Mouse (Mus musculus): ENCODE data around the gene Gadd45g.

Gene Gadd45g

DNA sequence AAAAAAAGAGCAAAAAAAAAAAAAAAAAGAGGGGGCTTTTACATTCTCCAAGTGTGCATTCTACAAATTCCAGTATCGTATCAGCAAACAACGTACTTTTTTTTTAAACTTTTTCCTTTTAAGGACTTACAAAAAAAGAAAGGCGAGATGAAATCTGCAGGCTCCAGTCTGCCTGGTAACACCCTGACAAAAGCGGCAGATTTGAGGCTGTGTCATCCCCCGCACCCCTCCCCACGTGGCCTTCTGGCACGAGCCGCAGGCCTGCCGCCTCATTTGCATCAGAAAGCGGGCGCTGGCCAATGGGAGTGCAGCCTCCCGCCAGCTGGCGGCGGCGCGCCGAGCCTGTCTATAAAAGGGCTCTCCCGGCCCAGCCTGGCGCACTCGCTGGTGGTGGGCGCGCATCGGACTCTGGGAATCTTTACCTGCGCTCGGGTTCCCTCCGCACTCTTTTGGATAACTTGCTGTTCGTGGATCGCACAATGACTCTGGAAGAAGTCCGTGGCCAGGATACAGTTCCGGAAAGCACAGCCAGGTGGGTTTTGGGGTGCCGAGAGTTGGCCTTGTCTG is at the start of gene Gadd45g:
Gene Gadd45g, plus strand, starts transcription at position 378 of the 567 bp plus-strand sequence.
- DNase-seq (ENCODE audit: low read depth, low spot score) = peak; percentile 79

DNA sequence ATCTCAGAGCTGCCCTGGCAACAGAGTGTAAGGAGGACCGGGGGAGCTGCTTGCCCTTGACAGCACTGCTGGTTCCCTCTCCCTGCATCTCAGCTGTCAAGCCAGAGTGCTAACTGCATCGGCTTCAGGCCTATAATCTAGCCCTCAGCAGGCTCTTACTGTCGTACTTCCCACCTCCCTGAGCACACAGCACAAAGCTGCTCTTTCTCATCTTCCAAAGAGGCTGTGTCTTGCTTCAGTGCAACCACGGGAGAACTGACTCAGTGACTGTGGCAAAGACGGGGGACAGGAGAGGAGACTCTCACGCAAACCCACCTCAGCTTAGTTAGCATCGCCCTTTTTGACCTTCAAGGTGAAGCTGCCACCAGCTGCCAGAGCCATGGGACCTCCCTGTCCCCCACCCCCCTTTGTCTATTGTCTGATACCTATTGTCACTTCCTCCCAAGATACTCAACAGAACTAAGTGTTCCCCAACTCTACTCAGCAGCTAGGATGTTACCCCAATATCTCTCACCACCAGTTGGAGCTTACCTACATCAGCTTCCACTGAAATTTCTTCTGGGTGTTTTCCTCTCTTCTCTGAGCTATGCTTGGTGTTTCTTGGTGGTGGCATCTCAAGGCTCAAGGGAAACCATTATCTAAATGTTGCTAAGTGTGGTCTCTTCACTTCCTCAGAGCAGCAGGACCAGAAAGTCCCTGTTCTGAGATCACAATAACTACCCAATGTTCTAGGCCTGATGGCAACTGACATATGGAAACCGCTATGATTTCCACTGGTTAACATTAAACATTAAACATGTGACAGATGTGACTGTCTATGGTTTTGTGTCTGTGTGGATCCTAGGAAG is 48.4 kb upstream of the Gadd45g start:
- no peak for DNase-seq (ENCODE audit: low read depth, low spot score)

GRCm38 (mm10) chr13:51799735-51800522 is 46.5 kb upstream of the Gadd45g start:
- no peak for DNase-seq (ENCODE audit: low read depth, low spot score)

- no peak for DNase-seq (ENCODE audit: low read depth, low spot score)
Observed at GRCm38 (mm10) chr13:51800921-51801320, 45.6 kb upstream of the Gadd45g start.

GRCm38 (mm10) chr13:51805634-51806033 is 40.8 kb upstream of the Gadd45g start:
- DNase-seq (ENCODE audit: low read depth, low spot score) = no peak

DNA sequence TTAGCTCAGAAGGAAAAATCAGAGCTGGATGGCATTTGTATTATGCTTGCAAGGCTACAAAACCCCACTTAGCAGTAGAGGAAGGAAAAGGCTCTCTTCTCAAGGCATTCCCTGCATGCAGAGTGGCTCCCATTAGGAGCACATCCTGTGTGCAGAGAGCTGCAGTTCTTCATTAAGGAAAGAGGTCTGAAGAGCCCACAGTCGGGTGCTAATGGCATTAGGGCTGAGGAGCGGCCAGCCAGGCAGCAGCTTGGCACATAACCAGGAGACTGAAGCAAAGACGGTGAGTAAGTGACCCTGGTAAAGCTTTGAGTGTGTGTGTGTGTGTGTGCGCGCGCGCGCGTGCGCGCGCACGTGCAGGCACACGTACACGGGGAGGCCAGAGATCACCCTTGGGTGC is 40.3 kb upstream of the Gadd45g start:
- no peak for DNase-seq (ENCODE audit: low read depth, low spot score)

DNA sequence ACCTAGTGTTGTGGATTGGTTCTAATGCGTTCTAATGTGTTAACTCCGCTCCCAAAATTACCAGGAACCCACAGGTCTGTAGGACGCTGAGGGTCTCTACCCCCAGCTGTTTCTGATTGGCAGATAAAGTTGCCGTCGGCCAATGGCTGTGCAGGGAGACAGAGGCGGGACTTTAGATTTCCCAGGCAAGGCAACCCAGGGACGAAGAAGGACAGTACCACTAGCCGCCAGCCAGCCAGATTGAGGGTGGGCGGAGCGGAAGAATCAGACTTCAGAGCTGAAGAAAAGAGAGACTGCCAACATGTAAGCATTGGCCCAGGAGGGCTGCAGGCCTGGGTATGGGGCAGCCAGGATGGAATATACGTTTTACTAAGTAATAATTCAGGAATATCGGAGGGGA is 38.3 kb upstream of the Gadd45g start:
- no peak for DNase-seq (ENCODE audit: low read depth, low spot score)

DNA sequence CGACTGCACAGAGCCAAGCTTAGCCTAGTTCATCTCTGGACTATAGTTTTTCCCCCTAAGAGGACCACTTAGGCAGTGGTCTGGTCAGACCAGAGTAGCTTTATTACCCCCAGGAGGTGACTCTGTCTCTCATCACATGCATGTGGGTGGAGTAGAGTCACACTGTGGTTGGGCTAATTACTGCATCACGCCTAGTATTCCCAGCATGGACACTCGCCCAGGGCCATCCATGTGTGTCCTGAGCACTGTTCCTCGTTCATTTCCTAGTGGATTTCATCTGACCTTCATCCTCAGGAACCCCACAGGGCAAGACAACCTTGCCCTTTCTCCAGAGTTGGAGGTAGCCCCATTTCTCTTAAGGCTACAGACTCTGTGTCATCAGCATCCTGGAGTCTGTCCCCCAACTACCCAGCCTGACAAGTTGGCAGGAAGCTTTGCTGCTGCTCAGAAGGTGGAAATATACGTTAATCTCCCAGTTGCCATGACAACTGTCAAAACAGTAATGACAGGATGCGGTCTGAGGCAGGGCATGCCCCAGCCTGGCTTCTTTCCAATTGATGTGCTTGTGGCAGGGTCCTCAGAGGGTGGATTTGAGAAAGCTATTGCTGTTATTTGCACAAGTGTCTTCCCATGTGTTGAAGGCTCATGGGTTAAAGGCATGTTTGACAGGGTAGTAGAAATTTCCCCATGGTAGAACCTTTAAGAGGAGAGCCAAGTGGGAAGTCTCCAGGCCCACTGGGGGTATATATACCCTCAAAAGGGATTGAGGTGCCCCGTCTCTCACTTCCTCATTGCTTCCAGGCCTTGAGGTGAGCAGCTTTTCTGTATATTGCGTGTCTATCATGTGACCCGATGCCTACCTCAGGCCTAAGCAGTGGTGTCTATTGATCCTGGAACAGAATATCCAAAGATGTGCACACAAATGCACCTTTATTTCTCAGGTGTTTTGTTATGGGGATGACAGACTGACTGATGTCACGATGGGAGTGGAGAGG is 32.6 kb upstream of the Gadd45g start:
- DNase-seq (ENCODE audit: low read depth, low spot score) = no peak

GRCm38 (mm10) chr13:51814646-51815045 is 31.8 kb upstream of the Gadd45g start:
- no peak for DNase-seq (ENCODE audit: low read depth, low spot score)

DNA sequence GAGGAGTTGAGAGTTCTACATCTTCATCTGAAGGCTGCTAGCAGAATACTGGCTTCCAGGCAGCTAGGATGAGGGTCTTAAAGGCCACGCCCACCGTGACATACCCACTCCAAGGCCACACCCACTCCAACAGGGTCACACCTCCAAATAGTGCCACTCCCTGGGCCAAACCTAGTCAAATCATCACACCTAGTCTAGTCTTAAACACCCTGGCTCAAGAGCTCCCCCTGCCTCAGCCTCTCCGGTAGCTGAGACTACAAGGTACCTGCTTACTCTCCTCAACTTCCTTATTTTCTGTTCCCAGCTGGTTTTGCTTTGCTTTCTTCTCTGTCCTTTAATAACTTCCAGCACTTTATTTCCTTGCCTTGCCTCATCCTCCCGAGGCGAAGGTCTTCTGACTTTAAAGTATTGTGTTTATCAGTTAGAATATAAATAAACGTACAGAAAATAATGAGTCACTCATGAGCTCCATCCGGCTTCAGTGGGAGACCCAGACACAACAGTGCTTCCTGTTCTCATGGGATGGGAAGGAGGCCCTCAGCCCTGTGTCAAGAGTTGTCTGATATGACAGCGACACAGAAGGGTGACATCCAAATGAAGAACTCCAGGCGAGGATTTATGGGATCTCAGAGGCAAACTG is 30.5 kb upstream of the Gadd45g start:
- DNase-seq (ENCODE audit: low read depth, low spot score) = no peak

DNA sequence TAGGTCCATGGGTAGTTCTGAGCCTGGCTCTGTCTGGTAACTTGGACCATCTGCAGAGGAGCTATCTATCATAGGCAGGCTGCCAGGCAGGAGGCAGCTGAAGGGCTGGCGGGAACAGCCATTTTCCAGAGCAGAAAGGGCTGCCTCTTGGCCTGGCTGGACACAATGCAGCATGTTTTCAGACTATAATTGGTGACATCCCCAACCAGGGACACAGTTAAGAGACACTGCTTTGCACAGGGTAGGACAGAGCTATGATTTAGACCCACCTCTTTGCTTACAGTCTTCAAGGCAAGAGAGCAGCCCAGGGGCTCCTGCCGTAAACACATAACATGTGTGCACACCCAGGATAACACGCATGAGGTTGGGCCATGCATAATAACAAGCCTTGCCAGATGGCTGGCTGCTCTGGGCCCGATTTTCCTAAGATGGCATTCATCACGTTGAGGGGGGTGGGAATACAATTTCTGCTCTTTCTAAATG is 29.9 kb upstream of the Gadd45g start:
- no peak for DNase-seq (ENCODE audit: low read depth, low spot score)

DNA sequence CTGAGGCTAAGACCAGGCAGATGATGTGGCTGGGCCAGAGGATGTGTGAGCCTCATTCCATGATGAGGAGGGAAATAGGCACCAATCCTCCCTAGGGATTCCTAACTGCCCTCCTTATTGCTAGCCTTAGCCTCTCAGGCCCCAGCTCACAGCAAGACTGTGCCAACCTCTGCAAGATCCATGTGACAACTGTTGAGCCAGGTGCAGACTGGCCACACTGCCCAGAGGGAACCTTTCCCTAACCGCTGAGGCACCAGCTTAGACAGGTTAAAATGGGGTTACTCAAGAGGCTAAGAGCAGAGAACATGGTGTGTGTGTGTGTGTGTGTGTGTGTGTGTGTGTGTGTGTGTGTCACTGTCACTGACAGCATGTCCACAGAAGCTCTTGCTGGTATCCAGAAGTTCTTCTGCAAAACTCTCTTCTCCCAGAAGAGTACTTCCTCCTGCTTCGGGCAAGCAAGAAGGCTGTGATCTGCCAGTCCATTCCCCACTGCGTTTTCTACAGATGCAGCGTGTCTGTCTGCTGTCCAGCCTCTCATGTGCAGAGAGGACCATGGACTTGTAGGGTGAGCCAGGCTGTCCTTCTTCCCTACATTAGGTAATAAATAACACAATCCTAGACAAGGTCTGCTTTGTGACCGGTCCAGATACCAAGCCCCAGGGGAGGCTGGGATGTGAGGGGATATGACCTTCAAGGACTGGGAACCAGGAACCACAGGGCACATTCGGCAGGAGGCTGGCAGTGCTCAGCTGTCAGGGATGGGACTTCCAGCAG is 28.1 kb upstream of the Gadd45g start:
- DNase-seq (ENCODE audit: low read depth, low spot score) = no peak

GRCm38 (mm10) chr13:51818944-51819326 is 27.5 kb upstream of the Gadd45g start:
- DNase-seq (ENCODE audit: low read depth, low spot score) = no peak

- no peak for DNase-seq (ENCODE audit: low read depth, low spot score)
Observed at GRCm38 (mm10) chr13:51819351-51819750, 27.1 kb upstream of the Gadd45g start.

GRCm38 (mm10) chr13:51821988-51822387 is 24.5 kb upstream of the Gadd45g start:
- no peak for DNase-seq (ENCODE audit: low read depth, low spot score)

DNA sequence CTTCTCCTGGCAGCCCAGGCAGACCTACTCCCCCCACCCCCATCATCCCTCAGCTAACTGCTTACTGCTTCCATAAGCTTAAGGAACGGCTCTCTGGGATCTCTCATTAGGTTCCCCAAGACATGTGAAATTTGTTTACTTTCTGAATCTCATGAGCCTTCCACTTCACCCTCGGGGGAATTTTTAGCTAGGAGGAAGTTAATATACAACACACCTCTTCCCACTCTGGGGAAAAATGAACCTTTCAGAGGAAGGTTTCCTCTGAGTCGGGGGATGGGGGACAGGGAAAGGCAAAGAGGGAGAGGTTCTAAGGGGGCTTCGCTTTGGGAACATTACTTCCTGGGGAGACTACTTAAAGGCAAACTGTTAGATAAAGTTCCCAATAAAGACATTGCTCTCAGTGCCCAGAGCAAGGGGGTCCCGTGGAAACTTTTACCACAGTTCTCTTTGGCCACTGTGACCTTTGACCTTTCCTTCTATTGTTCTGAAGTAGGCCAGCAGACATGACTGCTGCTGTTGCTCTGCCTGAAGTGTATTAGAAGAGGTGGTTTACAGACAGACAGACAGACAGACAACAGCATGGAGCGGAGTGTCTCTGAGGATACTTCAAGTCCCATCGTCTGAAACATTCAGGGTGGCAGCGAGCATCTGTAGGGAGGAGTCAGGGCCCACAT is 22.5 kb upstream of the Gadd45g start:
- no peak for DNase-seq (ENCODE audit: low read depth, low spot score)

GRCm38 (mm10) chr13:51830744-51831450 is 15.6 kb upstream of the Gadd45g start:
- DNase-seq (ENCODE audit: low read depth, low spot score) = no peak

DNA sequence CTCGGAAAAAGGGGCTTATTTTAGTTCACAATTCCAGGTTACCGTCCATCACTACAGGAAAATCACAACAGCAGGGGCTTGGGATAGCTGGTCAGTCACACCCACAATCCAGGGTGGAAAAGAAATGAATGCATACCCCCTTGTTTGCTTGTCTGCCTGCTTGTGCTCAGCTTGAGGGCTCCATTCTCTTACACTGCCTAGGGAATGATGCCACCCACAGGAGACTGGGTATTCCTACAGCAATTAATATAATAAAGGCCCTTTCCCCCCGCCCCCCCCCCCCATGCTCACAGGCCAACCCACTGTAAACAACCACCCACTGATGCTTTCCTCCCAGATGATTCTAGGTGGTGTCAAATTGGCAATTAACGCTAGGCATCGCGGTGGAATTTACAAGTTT is 14.0 kb upstream of the Gadd45g start:
- DNase-seq (ENCODE audit: low read depth, low spot score) = no peak

DNA sequence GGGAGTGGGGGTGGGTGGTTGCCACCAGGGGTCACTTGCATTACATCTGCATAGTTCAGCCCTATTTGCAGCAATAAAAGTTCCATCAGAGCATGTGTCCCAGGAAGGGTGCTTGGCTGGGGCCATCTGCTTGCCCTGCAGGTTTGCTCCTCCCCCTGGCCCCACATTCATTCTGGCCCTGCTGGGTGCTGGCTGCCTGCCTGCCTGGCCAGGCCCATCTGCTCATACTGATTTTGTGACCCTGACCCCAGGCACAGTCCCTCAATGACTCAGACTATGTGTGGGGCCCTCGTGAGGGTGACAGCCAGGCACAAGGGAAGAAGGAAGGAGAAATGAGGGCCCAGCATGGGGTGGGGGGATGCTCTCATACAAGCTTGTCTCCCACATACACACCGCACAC is 12.9 kb upstream of the Gadd45g start:
- no peak for DNase-seq (ENCODE audit: low read depth, low spot score)
